ENCODE assay signal across 8 mouse cellular contexts in genomic region chr4:125126761-125127160, GRCm38 (mm10). TPM values are rescaled to one million over a fixed set of nuclear protein-coding genes. Genes with fewer than 3 reads are reported as not detected.
DNase-seq lines count a peak whose midpoint lies in the region; ATAC-seq and TF ChIP-seq lines count a peak whose summit lies in the region.

No protein-coding gene starts in this region.

- H3K27me3 ChIP-seq in heart, embryonic 13.5 days (replicated peaks): 0 out of 2 replicates have a peak, but pooled peaks cover 3% of the 10 kb centered on the region
- H3K27me3 ChIP-seq in heart, embryonic 16.5 days (ENCODE audit: control insufficient read depth, insufficient read depth, low read length): no peaks in the 10 kb centered on the region
- H3K27me3 ChIP-seq in liver, postnatal 0 days (ENCODE audit: insufficient read depth, low read length): no peaks in the 10 kb centered on the region

- intact Hi-C loops in gastrocnemius, postnatal 36 days (cut with DNase I): no loop called here

- H3K36me3 ChIP-seq in heart, embryonic 13.5 days: no peaks in the 10 kb centered on the region
- peaks cover 4% of the 10 kb centered on the region; the same call in 1 of the 2 replicates for H3K36me3 ChIP-seq in ES-E14 (ENCODE audit: control insufficient read depth, insufficient read depth, low read length, poor library complexity, severe bottlenecking)
- H3K36me3 ChIP-seq in heart, embryonic 16.5 days (ENCODE audit: control insufficient read depth, insufficient read depth): no peaks in the 10 kb centered on the region
- no peaks in the 10 kb centered on the region for H3K36me3 ChIP-seq in liver, postnatal 0 days (replicated peaks; ENCODE audit: insufficient read depth, low read length)

- ATAC-seq in heart, embryonic 13.5 days (ENCODE audit: extremely low read depth, insufficient number of reproducible peaks, low FRiP score, low TSS enrichment): no peak
- no peak for ATAC-seq in heart, embryonic 16.5 days (replicated peaks; ENCODE audit: extremely low read depth, insufficient read depth, low FRiP score)
- ATAC-seq in liver, postnatal 0 days: no peak

- H3K27ac ChIP-seq in heart, embryonic 13.5 days (replicated peaks): no peak overlapping the region
- no peak overlapping the region for H3K27ac ChIP-seq in ES-E14 (ENCODE audit: insufficient read depth, low read depth, low read length, poor library complexity, severe bottlenecking)
- H3K27ac ChIP-seq in heart, embryonic 16.5 days (ENCODE audit: low read length): no peak overlapping the region
- peak overlapping the region; percentile 87 for H3K27ac ChIP-seq in liver, postnatal 0 days (ENCODE audit: low read depth)

- peak overlapping the region; percentile 80 for H3K9ac ChIP-seq in heart, embryonic 13.5 days
- peak overlapping the region; percentile 58; the same call in 1 of the 2 replicates for H3K9ac ChIP-seq in ES-E14 (ENCODE audit: insufficient read depth, low read depth, low read length, poor library complexity, severe bottlenecking)
- H3K9ac ChIP-seq in heart, embryonic 16.5 days (ENCODE audit: low read length): peak overlapping the region; percentile 86
- no peak overlapping the region for H3K9ac ChIP-seq in liver, postnatal 0 days (replicated peaks)

- TF ChIP-seq EP300 in liver, postnatal 0 days (IDR thresholded peaks at IDR 0.05; ENCODE audit: low read depth): no peak

- H3K9me3 ChIP-seq in heart, embryonic 13.5 days: no peaks in the 10 kb centered on the region
- no peaks in the 10 kb centered on the region for H3K9me3 ChIP-seq in ES-E14 (ENCODE audit: control insufficient read depth, insufficient read depth, low read depth, low read length)
- no peaks in the 10 kb centered on the region for H3K9me3 ChIP-seq in heart, embryonic 16.5 days (replicated peaks; ENCODE audit: control insufficient read depth, low read length)
- no peaks in the 10 kb centered on the region for H3K9me3 ChIP-seq in liver, postnatal 0 days (ENCODE audit: low read length)

- H3K4me1 ChIP-seq in heart, embryonic 13.5 days: peaks cover 58% of the 10 kb centered on the region
- peaks cover 15 to 34% of the 10 kb centered on the region in 2 experiments; a peak in 3 of 4 replicates for H3K4me1 ChIP-seq in ES-E14 (ENCODE audit: control insufficient read depth in 2 of 2, insufficient read depth in 2 of 2, low read length in 2 of 2, poor library complexity in 1 of 2)
- peaks cover 35% of the 10 kb centered on the region for H3K4me1 ChIP-seq in heart, embryonic 16.5 days (ENCODE audit: control insufficient read depth, insufficient read depth, low read length)
- H3K4me1 ChIP-seq in liver, postnatal 0 days (ENCODE audit: insufficient read depth): peaks cover 61% of the 10 kb centered on the region

- peak overlapping the region; percentile 69 for H3K4me3 ChIP-seq in heart, embryonic 13.5 days
- peak overlapping the region; percentile 79 to 82; a peak in 3 of 4 replicates for H3K4me3 ChIP-seq in ES-E14 (ENCODE audit: insufficient read depth in 1 of 2, low read depth in 1 of 2, low read length in 2 of 2, poor library complexity in 1 of 2, severe bottlenecking in 1 of 2)
- peak overlapping the region; percentile 92 for H3K4me3 ChIP-seq in heart, embryonic 16.5 days (ENCODE audit: low read length)
- peak overlapping the region; percentile 73 for H3K4me3 ChIP-seq in liver, postnatal 0 days (ENCODE audit: low read depth, low read length)

- 66% methylated on average over 7 of the region's 7 CpGs for WGBS in heart, embryonic 13.5 days
- 63% methylated on average over 7 of the region's 7 CpGs for WGBS in heart, embryonic 16.5 days
- WGBS in liver, postnatal 0 days (ENCODE audit: insufficient replicate concordance): 57% methylated on average over 7 of the region's 7 CpGs

- no peak for TF ChIP-seq CTCF in liver, postnatal 0 days (IDR thresholded peaks at IDR 0.05; ENCODE audit: low read depth)

- DNase-seq in heart, adult 8-10 months (ENCODE audit: low spot score): no peak
- DNase-seq in ES-E14 (ENCODE audit: low read depth, low spot score): no peak
- no peak for DNase-seq in liver, postnatal 0 days
- no peak for DNase-seq in cerebellum, adult 9-10 months
- DNase-seq in gastrocnemius, postnatal 36 days: no peak
- DNase-seq in gastrocnemius, adult 8-10 months (ENCODE audit: low spot score in 2 of 2): no peak

- in situ Hi-C loops in ES-E14 (cut with MboI; ENCODE audit: low sequenced_read_pairs in 2 of 2, unreplicated experiment in 2 of 2): no loop called here

- peak overlapping the region; percentile 85 for H3K4me2 ChIP-seq in heart, embryonic 13.5 days
- H3K4me2 ChIP-seq in heart, embryonic 16.5 days (ENCODE audit: low read depth, low read length): peak overlapping the region; percentile 99
- H3K4me2 ChIP-seq in liver, postnatal 0 days (ENCODE audit: low read depth, low read length): peak overlapping the region; percentile 95

TF ChIP-seq in ES-E14, 5 proteins besides CTCF, POLR2A, EP300 and RAD21:
- TF ChIP-seq ZNF384 (IDR thresholded peaks at IDR 0.05; ENCODE audit: low read depth, low read length) (no peak), MAFK (IDR thresholded peaks at IDR 0.05; ENCODE audit: insufficient read depth, low read depth, low read length) (no peak), CHD2 (IDR thresholded peaks at IDR 0.05; ENCODE audit: low read depth, low read length) (no peak), ZC3H11A (IDR thresholded peaks at IDR 0.05; ENCODE audit: borderline replicate concordance, low read depth, low read length) (no peak), HCFC1 (IDR thresholded peaks at IDR 0.05; ENCODE audit: borderline replicate concordance, insufficient read depth, low read length) (no peak)

RNA-seq across cellular contexts. Expression of gene Zc3h12a, which starts 0.9 kb away (rescaled TPM):
- 0.59 and 0.62 TPM in 2 replicates for polyA plus RNA-seq in heart, embryonic 13.5 days (2015; fragmentation: Nextera tagmentation; extraction: Ambion mirVana)
- 1 to 10 TPM; 3.5 to 5.7 (median 3.9) TPM for total RNA-seq in heart, adult 8-10 months (2022)
- 4.9 and 10.4 TPM in 2 replicates for total RNA-seq in ES-E14 (2012; rRNA removed)
- polyA plus RNA-seq in heart, embryonic 16.5 days (2015; fragmentation: Nextera tagmentation; extraction: Ambion mirVana): 0.69 and 1.6 TPM in 2 replicates
- polyA plus RNA-seq in liver, postnatal 0 days (2015; fragmentation: Nextera tagmentation; extraction: Ambion mirVana): 0.44 and 0.48 TPM in 2 replicates
- total RNA-seq in gastrocnemius, postnatal 36 days (2021): 1 to 10 TPM; 1.9 to 3.0 TPM
- total RNA-seq in gastrocnemius, adult 8-10 months (2022): 1 to 10 TPM; 1.4 to 2.3 (median 2.0) TPM

RNA-seq across cellular contexts. Expression of gene Meaf6, which starts 41.8 kb away (rescaled TPM):
- 42.6 and 43.3 TPM in 2 replicates for polyA plus RNA-seq in heart, embryonic 13.5 days (2015; fragmentation: Nextera tagmentation; extraction: Ambion mirVana)
- 10 to 100 TPM; 13.3 to 20.8 (median 19.9) TPM for total RNA-seq in heart, adult 8-10 months (2022)
- total RNA-seq in ES-E14 (2012; rRNA removed): 20.6 and 25.0 TPM in 2 replicates
- 37.0 and 40.5 TPM in 2 replicates for polyA plus RNA-seq in heart, embryonic 16.5 days (2015; fragmentation: Nextera tagmentation; extraction: Ambion mirVana)
- 15.2 and 16.3 TPM in 2 replicates for polyA plus RNA-seq in liver, postnatal 0 days (2015; fragmentation: Nextera tagmentation; extraction: Ambion mirVana)
- 10 to 100 TPM in 1 of 2 experiments, 1 to 10 TPM in 1; 7.6 to 10.5 TPM for total RNA-seq in gastrocnemius, postnatal 36 days (2021)
- 10 to 100 TPM in 1 of 4 experiments, 1 to 10 TPM in 3; 7.9 to 12.3 (median 8.2) TPM for total RNA-seq in gastrocnemius, adult 8-10 months (2022)
